Mouse (Mus musculus): ENCODE results near the gene Zbed4. TPM values are rescaled to one million over a fixed set of nuclear protein-coding genes. Genes with fewer than 3 reads are reported as not detected.

Zbed4 gene
- polyA plus RNA-seq, 1 experiment, result 0.53 TPM

DNA sequence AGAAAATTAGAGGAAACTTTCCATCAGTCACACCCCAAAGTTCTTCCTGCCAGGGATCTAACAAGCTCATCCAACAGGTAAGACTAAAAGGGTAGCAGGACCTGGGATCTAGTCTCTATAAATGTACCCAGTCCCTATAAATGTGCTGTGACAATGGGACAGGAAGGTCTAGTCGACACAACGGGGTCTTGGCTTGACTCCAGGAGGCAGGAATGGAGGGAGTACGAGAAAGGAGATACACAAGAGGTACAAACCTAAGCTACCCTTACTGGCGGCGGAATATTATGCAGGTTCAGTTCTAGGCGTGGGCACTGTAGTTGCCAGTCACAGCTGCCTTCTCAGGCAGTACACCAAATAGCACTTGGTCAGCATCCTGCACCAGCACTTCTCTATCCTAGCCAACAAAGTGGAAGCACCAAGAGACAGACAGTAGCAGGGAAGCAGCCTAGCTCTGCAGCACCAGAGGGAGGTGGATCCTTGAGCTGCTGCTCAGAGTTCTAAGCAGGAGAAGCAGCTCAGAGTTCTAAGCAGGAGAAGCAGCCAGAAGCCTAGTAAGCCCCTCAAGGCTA is 37.4 kb upstream of the Zbed4 start:
- peaks cover 100% of the 10 kb centered on the region for H3K36me3 ChIP-seq (ENCODE audit: control insufficient read depth)
- H3K27me3 ChIP-seq (ENCODE audit: control insufficient read depth), result no peaks in the 10 kb centered on the region
- H3K4me1 ChIP-seq (ENCODE audit: control insufficient read depth), result 0 out of 2 replicates have a peak, but pooled peaks cover 2% of the 10 kb centered on the region
- no peaks in the 10 kb centered on the region for H3K9me3 ChIP-seq (ENCODE audit: control insufficient read depth, low read length)
- no peak overlapping the region for H3K4me3 ChIP-seq (replicated peaks)
- no peak for TF ChIP-seq TAL1 (IDR thresholded peaks at IDR 0.05; ENCODE audit: low read length)
- TF ChIP-seq GATA1 (IDR thresholded peaks at IDR 0.05; ENCODE audit: low read length), result no peak

DNA sequence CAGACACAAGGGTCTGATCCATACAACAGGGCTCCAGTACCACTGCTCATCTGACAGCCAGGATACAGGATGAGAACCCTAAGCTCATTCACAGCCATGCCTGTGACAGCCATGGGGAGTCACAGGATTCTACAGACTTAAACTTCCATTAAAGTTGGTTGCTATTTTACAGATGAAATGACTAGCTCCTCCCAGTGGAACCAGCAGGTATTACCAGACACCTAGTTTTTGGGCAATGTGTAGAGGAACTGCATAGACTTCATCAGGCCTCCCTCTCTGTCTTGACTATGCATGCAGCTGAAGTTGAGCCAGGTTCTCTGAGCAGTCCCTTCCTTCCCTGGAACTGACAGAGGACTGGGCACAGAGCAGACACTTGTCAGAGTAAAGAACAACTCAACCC is 35.1 kb upstream of the Zbed4 start:
- H3K36me3 ChIP-seq (ENCODE audit: control insufficient read depth), result peaks cover 93% of the 10 kb centered on the region
- TF ChIP-seq TAL1 (IDR thresholded peaks at IDR 0.05; ENCODE audit: low read length), result no peak
- H3K4me1 ChIP-seq (ENCODE audit: control insufficient read depth), result 0 out of 2 replicates have a peak, but pooled peaks cover 2% of the 10 kb centered on the region
- H3K9me3 ChIP-seq (ENCODE audit: control insufficient read depth, low read length), result no peaks in the 10 kb centered on the region
- no peak overlapping the region for H3K4me3 ChIP-seq (replicated peaks)
- H3K27me3 ChIP-seq (ENCODE audit: control insufficient read depth), result no peaks in the 10 kb centered on the region

DNA sequence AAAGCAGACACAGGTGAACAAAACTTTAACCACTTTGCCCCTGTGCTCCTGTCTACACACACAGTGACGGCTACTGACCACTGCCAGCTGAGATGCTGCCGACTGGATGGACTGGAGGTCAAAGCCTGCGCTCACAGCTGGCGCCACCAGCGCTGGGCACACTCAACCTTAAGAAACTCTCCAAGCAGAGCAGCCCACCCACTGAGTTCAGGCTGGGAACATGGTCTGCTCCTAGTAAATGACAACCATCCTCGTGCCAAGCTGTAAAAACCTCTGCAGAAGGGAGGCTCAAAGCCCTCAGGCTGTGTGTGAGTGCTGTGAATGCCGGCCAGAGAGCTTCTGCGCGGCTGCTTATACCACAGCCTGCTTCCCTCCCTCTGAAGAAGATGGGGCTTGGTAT is 34.2 kb upstream of the Zbed4 start:
- Histone ChIP-seq H3K9me3 (ENCODE audit: control insufficient read depth, low read length) (no peaks in the 10 kb centered on the region), H3K4me1 (ENCODE audit: control insufficient read depth) (0 out of 2 replicates have a peak, but pooled peaks cover 2% of the 10 kb centered on the region), H3K36me3 (ENCODE audit: control insufficient read depth) (peaks cover 93% of the 10 kb centered on the region), H3K27me3 (ENCODE audit: control insufficient read depth) (no peaks in the 10 kb centered on the region), H3K4me3 (replicated peaks) (no peak overlapping the region)
- TF ChIP-seq GATA1 (IDR thresholded peaks at IDR 0.05; ENCODE audit: low read length) (no peak), TAL1 (IDR thresholded peaks at IDR 0.05; ENCODE audit: low read length) (no peak)

DNA sequence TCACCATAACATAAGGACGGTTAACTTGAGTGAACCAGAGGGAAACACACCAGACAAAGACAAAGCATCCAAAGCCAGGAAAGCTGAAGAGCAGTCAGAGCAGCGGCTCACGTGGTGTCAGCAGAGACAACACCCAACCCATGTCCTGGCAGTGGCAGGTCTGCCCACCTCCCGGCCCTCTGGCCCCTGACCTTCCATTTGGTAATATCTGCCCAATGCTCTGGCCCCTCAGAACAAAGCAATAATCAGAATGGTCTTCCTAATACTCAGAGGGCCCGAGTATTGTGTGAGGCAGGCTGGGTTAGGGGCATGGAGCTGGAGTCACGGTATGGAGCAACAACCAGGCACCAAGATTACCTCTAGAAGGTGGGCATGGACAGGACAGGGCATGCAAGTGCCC is 28.3 kb upstream of the Zbed4 start:
- H3K4me1 ChIP-seq (ENCODE audit: control insufficient read depth), result peaks cover 7% of the 10 kb centered on the region
- no peak overlapping the region for H3K4me3 ChIP-seq (replicated peaks)
- H3K27me3 ChIP-seq (ENCODE audit: control insufficient read depth), result no peaks in the 10 kb centered on the region
- peaks cover 82% of the 10 kb centered on the region for H3K36me3 ChIP-seq (ENCODE audit: control insufficient read depth)
- H3K9me3 ChIP-seq (ENCODE audit: control insufficient read depth, low read length), result no peaks in the 10 kb centered on the region
- TF ChIP-seq GATA1 (IDR thresholded peaks at IDR 0.05; ENCODE audit: low read length) (no peak), TAL1 (IDR thresholded peaks at IDR 0.05; ENCODE audit: low read length) (no peak)

DNA sequence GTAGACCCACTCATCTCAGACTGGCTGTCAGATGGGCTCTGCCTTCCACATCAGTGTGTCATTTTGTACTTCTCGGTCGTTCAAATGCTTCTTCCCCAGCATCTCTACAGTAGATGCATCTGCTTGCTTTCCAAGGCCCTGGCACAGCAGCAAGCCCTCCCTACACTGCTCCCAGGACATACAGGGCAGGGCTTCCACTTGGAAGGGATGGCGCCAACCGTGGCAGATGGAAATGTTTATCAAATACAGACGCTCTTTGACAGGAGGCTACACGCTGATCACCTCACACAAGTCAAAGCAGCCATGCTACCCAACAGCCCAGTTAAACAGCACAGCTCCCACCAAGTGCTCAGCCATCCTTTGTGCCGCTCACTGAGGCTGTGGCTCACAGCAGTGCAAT is 27.1 kb upstream of the Zbed4 start:
- peaks cover 81% of the 10 kb centered on the region for H3K36me3 ChIP-seq (ENCODE audit: control insufficient read depth)
- no peak overlapping the region for H3K4me3 ChIP-seq (replicated peaks)
- H3K4me1 ChIP-seq (ENCODE audit: control insufficient read depth), result peaks cover 13% of the 10 kb centered on the region
- H3K27me3 ChIP-seq (ENCODE audit: control insufficient read depth), result no peaks in the 10 kb centered on the region
- TF ChIP-seq GATA1 (IDR thresholded peaks at IDR 0.05; ENCODE audit: low read length), result no peak
- no peak for TF ChIP-seq TAL1 (IDR thresholded peaks at IDR 0.05; ENCODE audit: low read length)
- H3K9me3 ChIP-seq (ENCODE audit: control insufficient read depth, low read length), result no peaks in the 10 kb centered on the region

DNA sequence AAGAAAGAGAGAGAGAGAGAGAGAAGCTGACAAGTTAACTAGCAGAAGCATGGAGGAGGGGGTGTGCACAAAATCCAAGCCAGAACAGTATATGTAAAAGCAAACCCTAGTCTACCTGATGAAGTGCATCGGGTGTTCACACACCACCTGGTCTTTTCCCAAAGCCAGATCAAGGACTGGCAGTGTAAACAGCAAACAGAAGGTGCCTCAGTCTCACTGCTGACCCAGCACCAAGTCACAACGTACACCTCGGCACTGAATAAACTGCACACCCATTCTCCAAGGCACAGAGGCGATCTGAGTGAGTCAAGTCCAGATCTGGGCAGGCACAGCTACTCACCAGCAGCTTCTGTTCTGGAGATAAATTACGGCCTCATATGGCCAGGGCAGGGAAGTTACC is 26.4 kb upstream of the Zbed4 start:
- Histone ChIP-seq H3K36me3 (ENCODE audit: control insufficient read depth) (peaks cover 84% of the 10 kb centered on the region), H3K4me3 (replicated peaks) (no peak overlapping the region), H3K9me3 (ENCODE audit: control insufficient read depth, low read length) (no peaks in the 10 kb centered on the region), H3K4me1 (ENCODE audit: control insufficient read depth) (peaks cover 20% of the 10 kb centered on the region), H3K27me3 (ENCODE audit: control insufficient read depth) (no peaks in the 10 kb centered on the region)
- no peak for TF ChIP-seq GATA1 (IDR thresholded peaks at IDR 0.05; ENCODE audit: low read length)
- no peak for TF ChIP-seq TAL1 (IDR thresholded peaks at IDR 0.05; ENCODE audit: low read length)

DNA sequence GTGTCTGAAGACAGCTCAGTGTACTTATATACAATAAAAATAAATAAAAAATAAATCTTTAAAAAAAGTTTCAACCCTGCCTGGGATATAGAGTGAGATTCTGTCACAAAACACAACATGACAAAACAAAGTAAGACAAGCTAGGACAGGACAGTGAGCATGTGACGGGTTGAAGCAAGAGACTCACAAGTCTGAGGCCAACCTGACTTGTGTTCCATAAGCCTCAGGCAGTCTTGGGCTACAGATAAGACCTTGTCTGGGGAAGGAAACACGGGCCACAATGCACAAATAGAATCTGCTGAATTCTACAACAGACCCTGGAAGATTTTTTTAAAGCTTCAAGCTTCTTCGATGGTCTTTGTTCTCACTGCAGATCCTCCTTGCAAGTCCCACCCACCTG is 24.3 kb upstream of the Zbed4 start:
- no peak for TF ChIP-seq TAL1 (IDR thresholded peaks at IDR 0.05; ENCODE audit: low read length)
- no peak for TF ChIP-seq GATA1 (IDR thresholded peaks at IDR 0.05; ENCODE audit: low read length)
- H3K4me1 ChIP-seq (ENCODE audit: control insufficient read depth), result peaks cover 41% of the 10 kb centered on the region
- H3K27me3 ChIP-seq (ENCODE audit: control insufficient read depth), result no peaks in the 10 kb centered on the region
- peaks cover 85% of the 10 kb centered on the region for H3K36me3 ChIP-seq (ENCODE audit: control insufficient read depth)
- no peak overlapping the region for H3K4me3 ChIP-seq (replicated peaks)
- H3K9me3 ChIP-seq (ENCODE audit: control insufficient read depth, low read length), result no peaks in the 10 kb centered on the region

DNA sequence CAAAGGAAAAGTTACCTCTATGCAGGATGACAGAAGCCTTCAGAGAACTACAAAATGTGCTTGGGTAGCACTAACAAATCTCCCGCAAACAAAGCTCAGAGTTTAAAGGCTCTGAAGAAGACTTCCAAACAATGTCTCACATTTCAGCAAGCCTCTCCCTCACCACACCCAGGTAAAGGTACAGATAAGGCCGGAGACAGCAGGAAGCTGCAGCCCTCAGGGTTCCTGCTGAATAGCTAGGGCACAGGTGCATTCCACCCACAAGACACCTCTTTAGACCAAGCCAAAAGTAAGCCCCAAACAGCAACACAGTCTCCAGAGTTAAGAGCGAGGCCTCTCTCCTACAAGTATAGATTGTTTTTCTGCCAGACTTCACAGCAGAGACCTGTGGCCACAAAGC is 20.7 kb upstream of the Zbed4 start:
- peaks cover 2% of the 10 kb centered on the region for H3K27me3 ChIP-seq (ENCODE audit: control insufficient read depth)
- TF ChIP-seq TAL1 (IDR thresholded peaks at IDR 0.05; ENCODE audit: low read length), result no peak
- TF ChIP-seq GATA1 (IDR thresholded peaks at IDR 0.05; ENCODE audit: low read length), result no peak
- no peaks in the 10 kb centered on the region for H3K9me3 ChIP-seq (ENCODE audit: control insufficient read depth, low read length)
- H3K4me1 ChIP-seq (ENCODE audit: control insufficient read depth), result peaks cover 59% of the 10 kb centered on the region
- no peak overlapping the region for H3K4me3 ChIP-seq (replicated peaks)
- peaks cover 56% of the 10 kb centered on the region for H3K36me3 ChIP-seq (ENCODE audit: control insufficient read depth)

DNA sequence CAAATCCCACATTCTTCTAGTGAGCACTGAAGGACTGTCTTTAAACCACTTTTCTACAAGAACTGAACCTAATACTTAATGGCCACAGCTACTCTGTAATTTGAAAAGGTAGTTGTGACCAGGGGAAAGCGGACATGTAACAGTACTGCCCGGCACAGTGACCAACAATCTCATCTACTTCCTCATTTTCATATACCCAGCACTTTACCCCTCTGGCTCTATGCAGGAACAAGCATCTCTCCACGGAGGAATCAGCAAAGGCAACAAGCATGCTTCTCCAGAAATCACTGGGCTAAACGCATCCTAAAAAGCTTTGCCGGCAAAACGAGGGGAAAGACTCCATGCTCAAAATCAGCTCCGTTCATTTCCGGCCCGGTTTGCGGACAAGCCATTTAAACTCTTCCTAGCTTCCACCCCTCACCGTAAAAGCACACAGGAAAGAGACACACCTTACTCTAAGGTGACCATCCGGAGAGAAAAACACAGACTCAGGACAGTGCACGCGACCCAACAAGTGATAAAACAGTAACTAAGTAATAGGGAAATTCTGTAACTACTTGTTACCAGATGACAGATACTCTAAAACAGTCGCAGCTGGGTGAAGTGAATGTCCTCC is 18.9 kb upstream of the Zbed4 start:
- peaks cover 44% of the 10 kb centered on the region for H3K36me3 ChIP-seq (ENCODE audit: control insufficient read depth)
- H3K9me3 ChIP-seq (ENCODE audit: control insufficient read depth, low read length), result no peaks in the 10 kb centered on the region
- TF ChIP-seq GATA1 (IDR thresholded peaks at IDR 0.05; ENCODE audit: low read length), result no peak
- no peak for TF ChIP-seq TAL1 (IDR thresholded peaks at IDR 0.05; ENCODE audit: low read length)
- H3K4me3 ChIP-seq (replicated peaks), result peak overlapping the region; percentile 94
- H3K4me1 ChIP-seq (ENCODE audit: control insufficient read depth), result peaks cover 59% of the 10 kb centered on the region
- peaks cover 2% of the 10 kb centered on the region for H3K27me3 ChIP-seq (ENCODE audit: control insufficient read depth)
